Mouse (Mus musculus) neural tube, embryonic 14.5 days (tissue): Measurements from ENCODE around the gene Cp. TPM values are rescaled to one million over a fixed set of nuclear protein-coding genes. Genes with fewer than 3 reads are reported as not detected.

Source experiments
- ATAC-seq: fragments of 200-750 bp; cut with Nextera tagmentation; 2 replicates; pipeline ENCODE4 v1.8.0; 2017; ENCODE audit warnings: low read depth, mild to moderate bottlenecking, moderate TSS enrichment, moderate library complexity
- H3K27ac ChIP-seq: fragments of 300-500 bp; sonication (generic); 2 replicates; pipeline ENCODE4 v1.5.1; 2014; ENCODE audit warnings: low read depth, mild to moderate bottlenecking, control low read depth, low read length, moderate library complexity, mixed read lengths
- H3K27me3 ChIP-seq: fragments of 300-500 bp; sonication (generic); 2 replicates; pipeline ENCODE4 v1.6.1; 2014; ENCODE audit warnings: low read length; ENCODE audit not compliant: control insufficient read depth, insufficient read depth
- H3K36me3 ChIP-seq: fragments of 300-500 bp; sonication (generic); 2 replicates; pipeline ENCODE4 v1.6.1; 2014; ENCODE audit warnings: low read length, mixed read lengths; ENCODE audit not compliant: control insufficient read depth, insufficient read depth
- H3K4me1 ChIP-seq: fragments of 300-500 bp; sonication (generic); 2 replicates; pipeline ENCODE4 v1.6.1; 2014; ENCODE audit warnings: low read length; ENCODE audit not compliant: control insufficient read depth, insufficient read depth
- H3K4me2 ChIP-seq: fragments of 300-500 bp; sonication (generic); 2 replicates; pipeline ENCODE4 v1.6.1; 2014; ENCODE audit warnings: mild to moderate bottlenecking, low read depth, low read length, control low read depth
- H3K4me3 ChIP-seq: fragments of 300-500 bp; sonication (generic); 2 replicates; pipeline ENCODE4 v1.5.1; 2014; ENCODE audit warnings: low read depth, low read length, control low read depth, mixed read lengths
- H3K9ac ChIP-seq: fragments of 300-500 bp; sonication (generic); replicated peaks from 2 replicates; pipeline ENCODE4 v1.6.1; 2014; ENCODE audit warnings: low read depth, mild to moderate bottlenecking, control low read depth, low read length, mixed read lengths
- H3K9me3 ChIP-seq: fragments of 300-500 bp; sonication (generic); 2 replicates; pipeline ENCODE4 v1.6.1; 2016; ENCODE audit warnings: low read length; ENCODE audit not compliant: control insufficient read depth
- WGBS: fragments of 180-500 bp; shearing (Covaris S2); extraction: QIAGEN DNeasy Blood & Tissue Kit; methylation state at CpG from one replicate; pipeline ENCODE4 v1.1.7; 2014; 5-methylcytosine and 5-hydroxymethylcytosine counted together
- polyA plus RNA-seq: library from polyadenylated mRNA; unstranded; fragments of >200 nt; fragmentation: Nextera tagmentation; extraction: Ambion mirVana; gene quantifications from 2 replicates; pipeline ENCODE4 v1.2.1, GENCODE M21; 2014

The Cp gene
- polyA plus RNA-seq, 1 experiment from 2014 or later: 4.5 TPM

- WGBS: 86% methylated on average over 3 of the region's 3 CpGs
- no peak for ATAC-seq
- Histone ChIP-seq H3K9ac (no peak overlapping the region), H3K4me1 (no peaks in the 10 kb centered on the region), H3K4me2 (no peak overlapping the region), H3K9me3 (no peaks in the 10 kb centered on the region), H3K4me3 (no peak overlapping the region), H3K27me3 (no peaks in the 10 kb centered on the region), H3K27ac (no peak overlapping the region), H3K36me3 (no peaks in the 10 kb centered on the region)
Measured at GRCm38 (mm10) chr3:19962769-19963513, 6.1 kb downstream of the Cp start.

GRCm38 (mm10) chr3:19964625-19965188 is 7.9 kb downstream of the Cp start:
- Histone ChIP-seq H3K4me1 (no peaks in the 10 kb centered on the region), H3K4me3 (no peak overlapping the region), H3K36me3 (no peaks in the 10 kb centered on the region), H3K27me3 (no peaks in the 10 kb centered on the region), H3K9ac (no peak overlapping the region), H3K9me3 (no peaks in the 10 kb centered on the region), H3K4me2 (no peak overlapping the region), H3K27ac (no peak overlapping the region)
- ATAC-seq: no peak
- WGBS: 89% methylated on average over 2 of the region's 2 CpGs

GRCm38 (mm10) chr3:19965239-19965638 is 8.4 kb downstream of the Cp start:
- WGBS: 90% methylated on average over 5 of the region's 5 CpGs
- no peaks in the 10 kb centered on the region for H3K9me3 ChIP-seq
- H3K36me3 ChIP-seq: no peaks in the 10 kb centered on the region
- no peaks in the 10 kb centered on the region for H3K4me1 ChIP-seq
- no peak overlapping the region for H3K9ac ChIP-seq
- no peak for ATAC-seq
- H3K27me3 ChIP-seq: no peaks in the 10 kb centered on the region
- no peak overlapping the region for H3K27ac ChIP-seq
- no peak overlapping the region for H3K4me2 ChIP-seq
- no peak overlapping the region for H3K4me3 ChIP-seq

GRCm38 (mm10) chr3:19966072-19966471 is 9.2 kb downstream of the Cp start:
- no peaks in the 10 kb centered on the region for H3K4me1 ChIP-seq
- no peaks in the 10 kb centered on the region for H3K36me3 ChIP-seq
- H3K9me3 ChIP-seq: no peaks in the 10 kb centered on the region
- H3K4me3 ChIP-seq: no peak overlapping the region
- no peak overlapping the region for H3K27ac ChIP-seq
- WGBS: 49% methylated on average over 4 of the region's 4 CpGs
- H3K9ac ChIP-seq: no peak overlapping the region
- no peak for ATAC-seq
- H3K27me3 ChIP-seq: no peaks in the 10 kb centered on the region
- H3K4me2 ChIP-seq: no peak overlapping the region

GRCm38 (mm10) chr3:19978474-19978873 is 21.6 kb downstream of the Cp start:
- 66% methylated on average over 4 of the region's 4 CpGs for WGBS
- ATAC-seq: no peak
- H3K9me3 ChIP-seq: no peaks in the 10 kb centered on the region
- H3K4me1 ChIP-seq: no peaks in the 10 kb centered on the region
- no peaks in the 10 kb centered on the region for H3K27me3 ChIP-seq
- H3K27ac ChIP-seq: no peak overlapping the region
- no peak overlapping the region for H3K9ac ChIP-seq
- H3K4me3 ChIP-seq: no peak overlapping the region
- H3K36me3 ChIP-seq: no peaks in the 10 kb centered on the region
- no peak overlapping the region for H3K4me2 ChIP-seq

GRCm38 (mm10) chr3:19981156-19981555 is 24.3 kb downstream of the Cp start:
- Histone ChIP-seq H3K36me3 (no peaks in the 10 kb centered on the region), H3K4me3 (no peak overlapping the region), H3K4me2 (no peak overlapping the region), H3K4me1 (no peaks in the 10 kb centered on the region), H3K9ac (no peak overlapping the region), H3K9me3 (no peaks in the 10 kb centered on the region), H3K27me3 (no peaks in the 10 kb centered on the region), H3K27ac (no peak overlapping the region)
- WGBS: 87% methylated on average over 2 of the region's 2 CpGs
- no peak for ATAC-seq

GRCm38 (mm10) chr3:19982846-19983245 is 26.0 kb downstream of the Cp start:
- Histone ChIP-seq H3K4me2 (no peak overlapping the region), H3K36me3 (no peaks in the 10 kb centered on the region), H3K27me3 (no peaks in the 10 kb centered on the region), H3K4me3 (no peak overlapping the region), H3K4me1 (no peaks in the 10 kb centered on the region), H3K9me3 (no peaks in the 10 kb centered on the region), H3K9ac (no peak overlapping the region), H3K27ac (no peak overlapping the region)
- ATAC-seq: no peak

- Histone ChIP-seq H3K36me3 (no peaks in the 10 kb centered on the region), H3K27ac (no peak overlapping the region), H3K9me3 (no peaks in the 10 kb centered on the region), H3K4me3 (no peak overlapping the region), H3K4me2 (no peak overlapping the region), H3K27me3 (no peaks in the 10 kb centered on the region), H3K4me1 (no peaks in the 10 kb centered on the region), H3K9ac (no peak overlapping the region)
- 37% methylated on average over 3 of the region's 3 CpGs for WGBS
- no peak for ATAC-seq
Measured at GRCm38 (mm10) chr3:19986123-19986522, 29.3 kb downstream of the Cp start.

GRCm38 (mm10) chr3:19990031-19990430 is 33.2 kb downstream of the Cp start:
- no peak for ATAC-seq
- 80% methylated on average over 3 of the region's 3 CpGs for WGBS

More at GRCm38 (mm10) chr3:19990031-19990430, 33.2 kb downstream of the Cp start:
- no peak overlapping the region for H3K27ac ChIP-seq
- H3K4me3 ChIP-seq: no peak overlapping the region
- H3K4me1 ChIP-seq: no peaks in the 10 kb centered on the region
- H3K9ac ChIP-seq: no peak overlapping the region
- no peaks in the 10 kb centered on the region for H3K36me3 ChIP-seq
- no peaks in the 10 kb centered on the region for H3K27me3 ChIP-seq
- no peak overlapping the region for H3K4me2 ChIP-seq
- no peaks in the 10 kb centered on the region for H3K9me3 ChIP-seq
